Mouse (Mus musculus) heart, embryonic 15.5 days (tissue): ENCODE measurements around the gene Hist1h2bq. TPM values are rescaled to one million over a fixed set of nuclear protein-coding genes. Genes with fewer than 3 reads are reported as not detected.
A peak's percentile ranks its signal among the peaks of the same experiment; 100 is the strongest.
"Not testable (repeated sequence)": the region's sequence is repeated elsewhere in the genome, so short reads cannot be mapped to it uniquely, and the experiment has no call there.

ENCODE experiments used
- ATAC-seq: fragments of 200-750 bp; cut with Nextera tagmentation; replicated peaks from 2 replicates; pipeline ENCODE4 v1.8.0; 2017; ENCODE audit warnings: low read depth, moderate TSS enrichment; ENCODE audit not compliant: insufficient number of reproducible peaks, insufficient read depth, low FRiP score
- H3K27ac ChIP-seq: fragments of 300-500 bp; sonication (generic); 2 replicates; pipeline ENCODE4 v1.5.1; 2015; ENCODE audit warnings: mild to moderate bottlenecking, inconsistent platforms
- H3K27me3 ChIP-seq: fragments of 300-500 bp; sonication (generic); 2 replicates; pipeline ENCODE4 v1.6.1; 2015; ENCODE audit warnings: inconsistent platforms
- H3K36me3 ChIP-seq: fragments of 300-500 bp; sonication (generic); 2 replicates; pipeline ENCODE4 v1.6.1; 2015; ENCODE audit warnings: mild to moderate bottlenecking, inconsistent platforms
- H3K4me1 ChIP-seq: fragments of 300-500 bp; sonication (generic); replicated peaks from 2 replicates; pipeline ENCODE4 v1.6.1; 2015; ENCODE audit warnings: inconsistent platforms
- H3K4me2 ChIP-seq: fragments of 300-500 bp; sonication (generic); 2 replicates; pipeline ENCODE4 v1.6.1; 2015; ENCODE audit warnings: inconsistent platforms, mild to moderate bottlenecking, moderate library complexity
- H3K4me3 ChIP-seq: fragments of 300-500 bp; sonication (generic); 2 replicates; pipeline ENCODE4 v1.5.1; 2015; ENCODE audit warnings: mild to moderate bottlenecking, inconsistent platforms
- H3K9ac ChIP-seq: fragments of 300-500 bp; sonication (generic); 2 replicates; pipeline ENCODE4 v1.6.1; 2015; ENCODE audit warnings: mild to moderate bottlenecking, inconsistent platforms
- H3K9me3 ChIP-seq: fragments of 300-500 bp; sonication (generic); replicated peaks from 2 replicates; pipeline ENCODE4 v1.6.1; 2016; ENCODE audit warnings: inconsistent platforms
- WGBS: fragments of 180-500 bp; shearing (Covaris S2); methylation state at CpG from one replicate; pipeline ENCODE4 v1.1.7; 2015; ENCODE audit warnings: mixed read lengths; 5-methylcytosine and 5-hydroxymethylcytosine counted together
- polyA plus RNA-seq: library from polyadenylated mRNA; unstranded; fragments of >200 nt; fragmentation: Nextera tagmentation; extraction: Ambion mirVana; gene quantifications from 2 replicates; pipeline ENCODE4 v1.2.1, GENCODE M21; 2015

Hist1h2bq gene
- polyA plus RNA-seq, 1 experiment from 2014 or later = 7.2 TPM

GRCm38 (mm10) chr13:21828511-21828910 is 18.5 kb upstream of the Hist1h2bq start:
- no peak overlapping the region for H3K27ac ChIP-seq
- H3K4me1 ChIP-seq = no peaks in the 10 kb centered on the region
- WGBS = 80% methylated on average over 3 of the region's 3 CpGs
- H3K27me3 ChIP-seq = no peaks in the 10 kb centered on the region
- H3K9ac ChIP-seq = no peak overlapping the region
- no peaks in the 10 kb centered on the region for H3K36me3 ChIP-seq
- no peak overlapping the region for H3K4me3 ChIP-seq
- H3K4me2 ChIP-seq = no peak overlapping the region
- H3K9me3 ChIP-seq = no peaks in the 10 kb centered on the region
- no peak for ATAC-seq

DNA sequence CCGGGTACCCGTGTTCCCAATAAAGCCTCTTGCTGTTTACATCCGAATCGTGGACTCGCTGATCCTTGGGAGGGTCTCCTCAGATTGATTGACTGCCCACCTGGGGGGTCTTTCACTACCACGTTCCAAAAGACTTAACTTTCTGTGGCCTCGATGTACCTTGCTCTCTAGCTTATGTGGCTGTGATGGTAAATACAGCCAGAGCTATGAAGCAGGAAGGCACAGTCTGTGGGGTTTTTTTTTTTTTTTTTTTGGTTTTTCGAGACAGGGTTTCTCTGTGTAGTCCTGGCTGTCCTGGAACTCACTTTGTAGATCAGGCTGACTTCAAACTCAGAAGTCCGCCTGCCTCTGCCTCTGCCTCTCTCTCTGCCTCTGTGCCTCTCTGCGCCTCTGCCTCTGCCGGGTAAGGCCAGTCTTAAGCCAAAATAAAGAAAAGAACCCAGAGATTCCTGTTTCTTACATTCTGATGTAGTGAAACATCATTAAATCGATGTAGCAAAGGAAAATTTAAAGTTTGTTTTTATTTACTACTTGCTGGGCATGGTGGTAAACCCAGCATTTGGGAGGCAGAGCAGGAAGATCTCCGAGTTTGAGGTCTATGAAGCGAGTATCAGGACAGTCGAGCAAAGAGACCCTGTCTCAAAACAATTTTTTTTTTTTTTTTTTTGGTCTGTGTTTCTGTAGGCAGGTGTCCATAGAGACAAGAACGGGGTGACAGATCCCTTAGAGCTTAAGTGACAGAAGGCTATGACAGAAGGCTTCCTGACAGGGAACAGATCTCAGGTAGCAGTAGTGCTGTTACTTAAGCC is 10.3 kb upstream of the Hist1h2bq start:
- not testable (repeated sequence) for H3K9ac ChIP-seq, H3K4me2 ChIP-seq, ATAC-seq, H3K27ac ChIP-seq, H3K4me1 ChIP-seq, H3K36me3 ChIP-seq, H3K9me3 ChIP-seq, H3K4me3 ChIP-seq, H3K27me3 ChIP-seq
- WGBS = 77% methylated on average over 6 of the region's 16 CpGs

DNA sequence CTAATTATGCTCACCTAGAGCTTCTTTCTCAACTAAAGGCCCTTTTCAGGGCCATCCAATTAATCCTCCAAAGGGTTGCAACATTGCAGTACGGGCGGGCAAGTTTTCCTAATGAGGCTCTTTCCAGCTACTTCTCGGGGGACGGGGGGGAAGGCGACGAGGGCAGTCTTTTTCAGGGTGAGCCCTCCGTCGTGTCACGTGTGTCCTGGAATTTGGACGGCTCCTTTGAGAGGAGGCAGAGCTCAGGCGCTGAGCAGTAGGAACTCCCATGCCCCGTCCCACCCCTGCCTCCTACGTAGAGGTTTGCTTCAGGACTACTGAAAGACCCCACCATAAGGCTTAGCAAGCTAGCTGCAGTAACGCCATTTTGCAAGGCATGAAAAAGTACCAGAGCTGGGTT is 2.1 kb upstream of the Hist1h2bq start:
- not testable (repeated sequence) for H3K36me3 ChIP-seq, H3K9me3 ChIP-seq, H3K27me3 ChIP-seq, H3K4me1 ChIP-seq, H3K9ac ChIP-seq
- H3K4me2 ChIP-seq = peak overlapping the region; percentile 48
- ATAC-seq = peak; percentile 27; the same call in 1 of the 2 replicates
- WGBS = 0% methylated on average over 14 of the region's 14 CpGs
- peak overlapping the region; percentile 37; the same call in 1 of the 2 replicates for H3K27ac ChIP-seq
- H3K4me3 ChIP-seq = 0 out of 2 replicates have a peak overlapping the region, but pooled peaks have one; percentile 24

DNA sequence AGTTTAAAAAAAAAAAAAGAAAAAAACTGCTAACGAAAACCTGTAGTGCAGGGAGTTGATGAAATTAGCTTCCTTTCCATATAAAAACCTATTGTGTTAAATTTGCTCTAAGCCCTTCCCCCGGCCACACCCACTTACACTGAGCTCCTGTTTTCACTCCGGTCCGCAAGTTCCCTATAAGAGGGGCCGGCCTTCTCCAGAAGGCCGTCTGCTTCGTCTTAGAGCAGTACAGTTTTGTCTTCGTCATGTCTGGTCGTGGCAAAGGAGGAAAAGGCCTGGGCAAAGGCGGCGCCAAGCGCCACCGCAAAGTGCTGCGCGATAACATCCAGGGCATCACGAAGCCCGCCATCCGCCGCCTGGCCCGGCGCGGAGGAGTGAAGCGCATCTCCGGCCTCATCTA is 1.5 kb upstream of the Hist1h2bq start, which contains the start of gene Hist1h4m:
TSS of gene Hist1h4m (plus strand) at position 208 of the 400 bp plus-strand sequence.
- not testable (repeated sequence) for H3K9me3 ChIP-seq, H3K9ac ChIP-seq, H3K27me3 ChIP-seq, H3K4me1 ChIP-seq, H3K36me3 ChIP-seq
- H3K4me3 ChIP-seq = 0 out of 2 replicates have a peak within 1 kb of the TSS, but pooled peaks have one; percentile 24
- H3K27ac ChIP-seq = peak within 1 kb of the TSS; percentile 37; the same call in 1 of the 2 replicates
- whole genome bisulfite sequencing = no CpG with 5 or more reads among the region's 24 CpGs
- H3K4me2 ChIP-seq = peak within 1 kb of the TSS; percentile 48
- peak; percentile 62 for ATAC-seq

DNA sequence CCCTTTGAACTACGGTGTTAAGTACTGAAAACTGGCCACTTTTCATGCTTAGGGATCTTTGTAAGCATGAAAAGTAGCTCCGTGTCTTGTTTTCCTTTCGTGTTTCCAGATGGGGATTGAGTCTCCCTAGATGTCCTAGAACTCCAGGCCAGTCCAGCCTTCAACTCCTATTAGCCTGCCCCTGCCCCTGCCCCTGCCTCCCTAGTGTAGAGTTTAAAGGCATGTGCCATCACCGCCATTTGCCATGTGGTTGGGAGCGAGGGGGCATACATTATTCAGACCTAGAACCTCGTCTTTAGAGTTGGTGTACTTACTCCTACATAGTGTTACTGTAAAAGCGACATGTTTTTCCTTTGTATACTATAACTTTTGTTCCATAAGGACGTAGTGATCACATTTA is 1.1 kb upstream of the Hist1h2bq start:
- not testable (repeated sequence) for H3K36me3 ChIP-seq, H3K9ac ChIP-seq, ATAC-seq, H3K4me3 ChIP-seq, H3K27ac ChIP-seq, H3K27me3 ChIP-seq, H3K4me2 ChIP-seq, H3K9me3 ChIP-seq, H3K4me1 ChIP-seq
- WGBS = no CpG with 5 or more reads among the region's 8 CpGs

DNA sequence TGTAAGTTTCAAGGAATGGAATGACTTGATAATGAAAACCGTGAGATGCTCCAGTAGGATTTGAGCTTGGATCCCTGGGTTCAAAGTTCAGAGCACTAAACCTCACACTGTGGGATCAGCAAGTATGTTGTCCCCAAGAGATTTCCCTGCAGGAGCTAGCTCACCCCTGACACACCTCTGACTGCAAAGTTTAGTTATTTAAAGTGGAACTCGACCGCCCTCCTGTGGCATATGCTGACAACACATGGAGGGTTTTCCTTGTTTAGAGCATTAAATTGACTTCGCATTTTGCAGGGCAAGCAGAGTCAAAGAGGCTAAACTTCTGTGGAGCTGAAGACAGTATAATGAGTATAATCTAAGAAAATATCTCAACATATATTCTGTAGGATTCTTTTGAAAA is 6.9 kb downstream of the Hist1h2bq start:
- not testable (repeated sequence) for H3K36me3 ChIP-seq, H3K27me3 ChIP-seq, H3K27ac ChIP-seq, ATAC-seq, H3K4me3 ChIP-seq, H3K9me3 ChIP-seq, H3K9ac ChIP-seq, H3K4me1 ChIP-seq, H3K4me2 ChIP-seq
- WGBS = no CpG with 5 or more reads among the region's 4 CpGs

GRCm38 (mm10) chr13:21797163-21797562 is 12.8 kb downstream of the Hist1h2bq start:
- H3K9me3 ChIP-seq, H3K27ac ChIP-seq, H3K36me3 ChIP-seq, ATAC-seq, H3K4me3 ChIP-seq, H3K27me3 ChIP-seq, H3K9ac ChIP-seq, H3K4me1 ChIP-seq, H3K4me2 ChIP-seq: not testable (repeated sequence)

- Histone ChIP-seq H3K4me1 (peaks cover 4% of the 10 kb centered on the region), H3K27ac (no peak overlapping the region), H3K4me3 (no peak overlapping the region), H3K36me3 (no peaks in the 10 kb centered on the region), H3K9me3 (no peaks in the 10 kb centered on the region), H3K27me3 (no peaks in the 10 kb centered on the region), H3K4me2 (no peak overlapping the region), H3K9ac (no peak overlapping the region)
- 89% methylated on average over 7 of the region's 7 CpGs for WGBS
- no peak for ATAC-seq
These were observed 14.4 kb downstream of the Hist1h2bq start for GRCm38 (mm10) chr13:21795584-21795983.

- peak overlapping the region; percentile 36 for H3K4me3 ChIP-seq
- H3K4me1 ChIP-seq = peaks cover 20% of the 10 kb centered on the region
- H3K9me3 ChIP-seq = no peaks in the 10 kb centered on the region
- H3K27ac ChIP-seq = no peak overlapping the region
- H3K27me3 ChIP-seq = no peaks in the 10 kb centered on the region
- 8% methylated on average over 18 of the region's 18 CpGs for WGBS
- no peak for ATAC-seq
- H3K36me3 ChIP-seq = no peaks in the 10 kb centered on the region
- H3K9ac ChIP-seq = peak overlapping the region; percentile 47
- peak overlapping the region; percentile 69 for H3K4me2 ChIP-seq
These were observed 19.3 kb downstream of the Hist1h2bq start for GRCm38 (mm10) chr13:21790601-21791283.

DNA sequence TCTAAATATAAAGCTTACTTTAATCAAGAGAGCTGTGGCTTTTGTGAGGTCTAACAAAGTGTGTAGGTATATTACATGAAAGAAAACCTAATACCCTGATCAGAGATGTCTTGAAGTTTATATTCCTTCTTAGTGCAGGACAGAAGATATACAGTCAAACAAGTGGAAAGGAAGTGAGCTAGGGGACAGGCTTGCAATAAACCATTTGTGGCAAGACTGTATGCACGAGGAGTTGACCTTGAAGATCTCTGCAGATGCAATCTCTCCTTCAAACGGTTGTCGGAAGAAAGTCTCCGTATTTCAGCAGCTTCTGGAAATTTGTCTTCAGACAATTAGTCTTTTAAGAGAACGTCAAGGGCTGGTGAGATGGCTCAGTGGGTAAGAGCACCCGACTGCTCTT is 20.1 kb downstream of the Hist1h2bq start:
- WGBS = 54% methylated on average over 6 of the region's 6 CpGs
- Histone ChIP-seq H3K36me3 (no peaks in the 10 kb centered on the region), H3K27me3 (no peaks in the 10 kb centered on the region), H3K4me2 (no peak overlapping the region), H3K9me3 (no peaks in the 10 kb centered on the region), H3K4me1 (peaks cover 20% of the 10 kb centered on the region), H3K9ac (no peak overlapping the region), H3K27ac (no peak overlapping the region), H3K4me3 (no peak overlapping the region)
- ATAC-seq = no peak

DNA sequence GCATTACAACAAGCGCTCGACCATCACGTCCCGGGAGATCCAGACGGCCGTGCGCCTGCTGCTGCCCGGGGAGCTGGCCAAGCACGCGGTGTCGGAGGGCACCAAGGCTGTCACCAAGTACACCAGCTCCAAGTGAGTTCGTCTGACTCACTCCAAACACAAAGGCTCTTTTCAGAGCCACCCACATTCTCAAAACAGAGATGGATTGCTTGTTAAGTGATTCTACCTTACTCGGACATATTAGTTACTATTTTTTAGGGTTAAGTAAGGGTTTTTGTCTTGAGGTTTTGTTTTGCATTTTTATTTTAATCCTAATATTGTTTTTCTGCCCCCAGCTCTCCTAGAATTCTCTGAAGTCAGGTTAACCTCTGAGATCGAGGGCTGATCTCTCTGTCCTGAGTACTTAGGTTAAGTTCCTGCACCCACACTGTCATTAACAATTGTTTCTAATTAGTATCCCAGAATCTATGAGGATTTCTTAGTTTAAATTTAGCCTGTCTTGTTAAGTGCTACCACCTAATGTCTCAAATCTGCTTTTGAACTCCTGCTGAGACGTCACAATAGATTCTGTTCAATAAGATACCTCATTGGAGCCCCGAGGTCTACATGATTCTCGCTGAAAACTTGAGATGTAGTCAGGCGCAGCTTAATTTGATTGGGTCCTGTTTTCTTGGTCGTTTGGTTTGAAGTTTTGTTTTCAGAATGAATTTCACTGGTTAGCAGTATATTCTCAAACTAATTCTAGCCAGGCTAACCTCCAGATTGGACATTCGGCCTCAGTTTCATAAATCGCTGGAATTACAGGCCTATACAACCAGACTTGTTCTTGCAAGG is 22.0 kb downstream of the Hist1h2bq start:
- ATAC-seq = peak; percentile 3; the same call in 1 of the 2 replicates

More for the DNA sequence above, 22.0 kb downstream of the Hist1h2bq start:
- H3K9me3 ChIP-seq = no peaks in the 10 kb centered on the region
- H3K27ac ChIP-seq = peak overlapping the region; percentile 83
- peaks cover 30% of the 10 kb centered on the region for H3K4me1 ChIP-seq
- peak overlapping the region; percentile 46 for H3K4me3 ChIP-seq
- H3K9ac ChIP-seq = no peak overlapping the region
- whole genome bisulfite sequencing = 24% methylated on average over 17 of the region's 21 CpGs
- H3K27me3 ChIP-seq = no peaks in the 10 kb centered on the region
- no peaks in the 10 kb centered on the region for H3K36me3 ChIP-seq
- peak overlapping the region; percentile 64 for H3K4me2 ChIP-seq
